Mouse (Mus musculus) erythroblast, embryonic 14.5 days (primary cell): Measurements from ENCODE around the gene Pafah1b1. TPM values are rescaled to one million over a fixed set of nuclear protein-coding genes. Genes with fewer than 3 reads are reported as not detected.
A peak's percentile ranks its signal among the peaks of the same experiment; 100 is the strongest.

Experiments
- H3K27me3 ChIP-seq: 2 replicates; pipeline ENCODE4 v1.6.1; 2012; ENCODE audit warnings: inconsistent platforms; ENCODE audit not compliant: control insufficient read depth
- H3K36me3 ChIP-seq: 2 replicates; pipeline ENCODE4 v1.6.1; 2012; ENCODE audit warnings: mild to moderate bottlenecking, inconsistent platforms; ENCODE audit not compliant: control insufficient read depth
- H3K4me1 ChIP-seq: 2 replicates; pipeline ENCODE4 v1.6.1; 2012; ENCODE audit warnings: inconsistent platforms; ENCODE audit not compliant: control insufficient read depth
- H3K4me3 ChIP-seq: replicated peaks from 2 replicates; pipeline ENCODE3; 2012; ENCODE audit warnings: moderate library complexity, mild to moderate bottlenecking, inconsistent platforms
- H3K9me3 ChIP-seq: 2 replicates; pipeline ENCODE4 v1.6.1; 2012; ENCODE audit warnings: low read length, inconsistent platforms, mixed read lengths; ENCODE audit not compliant: control insufficient read depth
- GATA1 ChIP-seq: IDR thresholded peaks from 2 replicates; pipeline ENCODE4 v1.6.1; 2012; ENCODE audit warnings: low read length, inconsistent platforms, mixed read lengths
- TAL1 ChIP-seq: IDR thresholded peaks from 3 replicates; pipeline ENCODE4 v1.6.1; 2012; ENCODE audit warnings: low read length, inconsistent platforms, mixed read lengths
- polyA plus RNA-seq: library from polyadenylated mRNA; stranded (reverse); fragments of >175 nt; gene quantifications from 2 replicates; pipeline ENCODE4 v1.2.3, GENCODE M21; 2012

Gene Pafah1b1
- polyA plus RNA-seq = 1.4 and 2.0 TPM in 2 replicates

DNA sequence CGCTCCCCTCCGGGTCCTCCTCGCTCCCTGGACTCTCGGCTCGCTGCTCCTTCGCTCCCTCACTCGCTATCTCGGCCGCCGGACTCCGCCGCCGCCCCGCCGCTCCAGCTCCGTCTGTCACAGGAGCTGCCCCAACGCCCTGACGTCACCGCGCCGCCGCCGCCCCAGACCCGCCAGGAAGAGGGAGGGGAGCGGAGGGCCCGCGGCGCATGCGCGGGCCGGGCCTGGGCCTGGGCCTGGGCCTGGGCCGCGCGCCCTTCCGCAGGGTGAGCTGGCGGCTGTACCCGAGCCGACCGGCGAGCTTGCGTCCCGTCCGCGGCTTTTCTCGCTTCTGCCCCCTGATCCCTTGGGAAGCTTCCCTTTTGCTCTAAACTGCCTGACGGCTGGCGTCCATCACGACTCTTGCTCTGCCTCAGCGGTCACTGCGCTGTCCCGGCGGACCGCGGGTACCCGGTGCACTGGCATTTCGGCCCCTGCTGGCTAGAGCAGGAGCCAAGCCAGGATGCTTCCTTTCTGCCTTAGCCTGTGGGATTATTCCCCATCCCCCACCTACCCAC is at the start of gene Pafah1b1:
TSS of gene Pafah1b1 (minus strand) at position 436 of the 557 bp plus-strand sequence.
- TF ChIP-seq GATA1 = no peak
- no peak for TF ChIP-seq TAL1
- H3K9me3 ChIP-seq = no peaks in the 10 kb centered on the region

DNA sequence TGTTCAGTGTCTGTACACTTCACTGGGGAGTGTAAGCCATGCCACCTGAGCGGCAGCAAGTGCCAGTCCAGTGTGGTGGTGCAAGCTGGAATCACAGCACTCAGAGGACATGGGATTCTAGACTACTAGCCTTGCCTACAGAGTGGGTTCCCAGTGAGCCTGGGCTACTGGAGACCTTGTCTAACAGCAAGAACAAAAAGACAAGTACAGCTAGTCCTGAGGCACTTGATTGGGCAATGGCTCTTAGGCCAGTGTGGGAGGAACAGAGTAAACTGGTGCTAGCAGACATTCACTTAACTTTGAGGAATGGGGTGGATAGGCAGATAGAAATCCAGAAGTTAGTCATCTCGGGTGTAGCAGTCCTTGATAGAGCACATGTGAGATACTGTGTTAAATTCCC is 47.9 kb upstream of the Pafah1b1 start:
- no peaks in the 10 kb centered on the region for H3K9me3 ChIP-seq
- no peak for TF ChIP-seq GATA1
- TF ChIP-seq TAL1 = no peak
- no peaks in the 10 kb centered on the region for H3K27me3 ChIP-seq
- H3K36me3 ChIP-seq = peaks cover 34% of the 10 kb centered on the region
- H3K4me3 ChIP-seq = no peak overlapping the region
- peaks cover 26% of the 10 kb centered on the region for H3K4me1 ChIP-seq

More for the DNA sequence above, at the start of gene Pafah1b1:
- Histone ChIP-seq H3K36me3 (peaks cover 18% of the 10 kb centered on the region), H3K27me3 (peaks cover 2% of the 10 kb centered on the region; the same call in 1 of the 2 replicates), H3K4me1 (peaks cover 43% of the 10 kb centered on the region), H3K4me3 (peak within 1 kb of the TSS; percentile 79)

DNA sequence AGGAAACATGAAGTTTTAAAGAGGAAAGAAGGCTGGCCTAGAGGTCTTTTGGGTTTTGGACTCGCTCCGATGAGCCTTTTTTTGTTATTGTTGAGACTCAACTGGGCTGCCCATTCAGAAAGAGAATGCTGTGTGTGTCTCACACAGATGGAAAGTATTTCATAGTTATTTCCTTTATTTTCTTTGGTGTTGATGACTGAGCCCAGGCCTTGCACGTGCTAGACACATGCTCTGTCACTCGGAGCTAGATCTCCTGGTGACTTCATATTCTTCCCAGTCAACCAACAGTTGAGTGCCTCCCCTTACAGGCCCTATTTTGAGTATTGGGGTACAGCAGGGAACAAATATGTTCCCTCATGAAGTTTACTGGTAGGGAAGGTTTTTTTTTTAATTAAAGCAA is 47.2 kb upstream of the Pafah1b1 start:
- H3K9me3 ChIP-seq = no peaks in the 10 kb centered on the region
- H3K4me3 ChIP-seq = peak overlapping the region; percentile 81
- H3K27me3 ChIP-seq = no peaks in the 10 kb centered on the region
- peaks cover 26% of the 10 kb centered on the region for H3K4me1 ChIP-seq
- no peak for TF ChIP-seq TAL1
- TF ChIP-seq GATA1 = no peak
- peaks cover 30% of the 10 kb centered on the region for H3K36me3 ChIP-seq

DNA sequence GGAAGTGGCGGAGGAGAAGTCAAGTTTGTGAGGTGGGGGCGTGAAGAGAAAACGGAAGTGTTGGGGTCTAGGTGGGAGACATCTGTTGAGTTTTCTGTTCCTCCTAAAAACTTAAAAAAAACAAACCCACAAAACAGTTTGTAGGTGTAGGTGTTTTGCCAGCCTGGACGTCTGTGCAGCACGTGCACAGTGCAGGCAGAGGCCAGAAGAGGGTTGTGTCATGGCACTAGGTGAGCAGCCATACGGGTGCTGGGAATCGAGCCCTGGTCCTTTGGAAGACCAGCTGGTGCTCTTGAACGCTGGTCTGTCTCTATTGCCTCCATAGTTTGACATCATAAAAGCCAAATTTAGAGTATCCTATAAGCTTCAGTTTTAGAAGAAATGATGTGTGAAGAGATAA is 46.8 kb upstream of the Pafah1b1 start:
- Histone ChIP-seq H3K4me3 (peak overlapping the region; percentile 81), H3K36me3 (peaks cover 27% of the 10 kb centered on the region), H3K4me1 (peaks cover 26% of the 10 kb centered on the region), H3K9me3 (no peaks in the 10 kb centered on the region), H3K27me3 (no peaks in the 10 kb centered on the region)
- no peak for TF ChIP-seq GATA1
- TF ChIP-seq TAL1 = no peak

DNA sequence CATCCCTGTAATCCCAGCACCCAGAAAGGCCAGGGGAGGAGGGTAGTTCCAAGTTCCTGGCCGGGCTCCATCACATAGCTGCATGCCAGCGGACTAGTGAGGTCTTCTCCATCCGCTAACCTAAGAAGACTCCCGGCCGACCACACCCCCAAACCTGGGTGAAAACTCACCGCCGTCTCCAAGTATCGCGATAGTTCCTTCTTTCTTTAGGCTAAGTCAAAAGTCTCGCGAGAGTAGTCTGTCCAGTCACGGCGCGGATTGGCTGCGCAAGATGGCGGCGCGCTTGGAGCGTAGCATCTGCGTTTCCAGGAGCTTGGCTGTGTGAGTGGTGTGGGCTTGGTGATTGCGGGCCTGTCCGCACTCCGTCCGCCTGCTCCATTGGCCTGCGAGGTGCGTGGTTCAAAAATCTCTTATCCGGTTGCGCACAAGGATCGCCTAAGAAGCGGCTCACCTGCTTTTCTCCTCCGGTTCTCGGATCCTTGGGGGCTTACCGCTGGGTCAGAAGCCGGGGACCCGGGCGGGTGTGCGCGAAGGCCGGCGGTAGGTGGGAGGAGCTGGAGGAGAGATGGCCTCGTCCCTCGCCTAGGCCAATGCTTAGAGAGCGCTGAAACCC is 46.2 kb upstream of the Pafah1b1 start, which contains the start of gene Mettl16:
TSS of gene Mettl16 (plus strand) at position 236 of the 613 bp plus-strand sequence.
- H3K27me3 ChIP-seq = no peaks in the 10 kb centered on the region
- TF ChIP-seq TAL1 (no peak), GATA1 (no peak)
- peaks cover 26% of the 10 kb centered on the region for H3K4me1 ChIP-seq
- peak within 1 kb of the TSS; percentile 81 for H3K4me3 ChIP-seq
- peaks cover 22% of the 10 kb centered on the region for H3K36me3 ChIP-seq
- H3K9me3 ChIP-seq = no peaks in the 10 kb centered on the region

DNA sequence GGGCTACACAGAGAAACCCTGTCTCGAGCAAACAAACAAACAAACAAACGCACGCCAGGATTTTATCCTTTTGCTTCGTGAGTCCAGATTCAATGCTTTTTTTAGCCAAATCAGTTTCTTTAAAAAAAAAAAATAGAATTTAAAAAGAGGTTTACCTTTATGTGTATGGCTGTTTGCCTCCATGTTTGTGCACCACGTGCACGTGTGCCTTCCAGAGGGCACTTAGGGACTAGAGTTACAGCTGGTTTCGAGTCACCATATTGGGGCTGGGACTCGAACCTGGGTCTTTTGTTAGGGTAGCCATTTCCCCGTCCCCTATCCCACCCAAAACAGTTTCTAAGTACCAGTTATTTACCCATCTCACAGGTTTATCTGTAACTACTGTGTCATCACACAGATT is 45.6 kb upstream of the Pafah1b1 start:
- peak overlapping the region; percentile 81 for H3K4me3 ChIP-seq
- H3K4me1 ChIP-seq = peaks cover 26% of the 10 kb centered on the region
- TF ChIP-seq TAL1 (no peak), GATA1 (no peak)
- H3K27me3 ChIP-seq = no peaks in the 10 kb centered on the region
- H3K9me3 ChIP-seq = no peaks in the 10 kb centered on the region
- peaks cover 18% of the 10 kb centered on the region for H3K36me3 ChIP-seq

DNA sequence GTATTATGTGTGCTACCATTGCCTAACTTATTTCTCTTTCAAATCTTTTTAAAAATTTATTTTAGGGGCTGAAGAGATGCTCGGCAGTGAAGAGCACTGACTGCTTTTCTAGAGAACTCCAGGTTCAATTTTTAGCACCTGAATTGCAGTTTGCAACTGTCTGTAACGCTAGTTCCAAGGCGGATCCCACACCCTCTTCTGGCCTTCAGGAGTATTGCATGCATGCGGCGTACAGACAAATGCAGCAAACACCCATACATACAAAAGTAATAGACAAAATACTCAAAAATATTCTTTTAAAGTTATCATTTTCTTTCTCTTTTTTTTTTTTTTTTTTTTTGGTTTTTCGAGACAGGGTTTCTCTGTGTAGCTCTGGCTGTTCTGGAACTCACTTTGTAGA is 43.6 kb upstream of the Pafah1b1 start:
- Histone ChIP-seq H3K4me1 (peaks cover 26% of the 10 kb centered on the region), H3K27me3 (no peaks in the 10 kb centered on the region; the same call in 1 of the 2 replicates)
- TF ChIP-seq TAL1 = no peak

DNA sequence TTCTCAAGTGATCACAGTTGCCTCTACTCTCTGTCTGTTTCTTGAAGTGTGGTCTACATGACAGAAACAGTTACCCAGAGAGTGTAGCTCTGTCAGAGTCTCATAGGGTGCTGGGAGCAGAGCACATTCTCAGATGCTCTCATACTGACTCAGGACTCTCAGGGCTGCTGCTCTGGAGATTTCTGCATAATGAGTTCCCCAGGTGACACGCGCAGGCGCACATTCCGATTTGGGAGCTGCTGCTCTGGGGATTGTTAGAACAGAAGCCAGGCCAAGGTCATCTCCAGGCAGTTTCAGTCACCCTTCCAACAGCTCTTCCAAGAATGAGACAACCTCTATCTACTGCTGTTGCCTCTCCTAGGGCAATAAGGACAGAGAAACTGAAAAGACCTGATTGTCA is 43.0 kb upstream of the Pafah1b1 start:
- Histone ChIP-seq H3K27me3 (no peaks in the 10 kb centered on the region; the same call in 1 of the 2 replicates), H3K4me1 (peaks cover 26% of the 10 kb centered on the region), H3K36me3 (no peaks in the 10 kb centered on the region; the same call in 1 of the 2 replicates), H3K4me3 (no peak overlapping the region), H3K9me3 (no peaks in the 10 kb centered on the region)
- TF ChIP-seq GATA1 = no peak
- TF ChIP-seq TAL1 = no peak

More for the DNA sequence above, 43.6 kb upstream of the Pafah1b1 start:
- Histone ChIP-seq H3K9me3 (no peaks in the 10 kb centered on the region), H3K4me3 (no peak overlapping the region), H3K36me3 (peaks cover 2% of the 10 kb centered on the region)

DNA sequence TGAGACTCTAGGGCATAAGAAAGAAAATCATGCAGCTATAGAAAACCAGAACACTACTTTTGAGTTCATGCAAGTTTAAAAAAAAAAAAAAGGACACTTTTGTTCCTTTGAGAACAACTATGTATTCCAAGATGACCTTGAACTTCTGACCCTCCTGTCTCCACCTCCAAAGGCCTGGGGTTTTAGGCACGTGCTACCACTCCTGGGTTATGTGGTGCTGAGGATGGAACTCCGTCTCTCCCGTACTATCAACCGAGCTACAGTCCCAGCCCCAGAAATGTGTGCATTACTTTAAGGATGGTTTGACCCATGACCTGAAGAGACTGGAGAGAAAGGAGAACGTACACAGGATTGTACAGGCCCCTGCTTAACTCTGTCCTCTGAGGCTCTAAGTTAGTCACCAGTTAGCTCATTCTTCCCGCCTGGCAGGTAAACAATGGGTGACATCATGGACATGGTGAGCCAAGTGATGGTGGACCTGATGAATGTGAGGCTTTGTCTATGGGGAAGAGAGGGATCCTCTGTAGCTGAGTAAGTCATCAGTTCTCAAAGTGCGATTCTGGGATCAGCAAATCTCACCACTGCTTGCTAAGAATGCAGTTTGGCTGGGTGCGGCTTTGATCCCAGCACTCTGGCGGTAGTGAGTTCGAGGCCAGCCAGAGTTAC is 39.6 kb upstream of the Pafah1b1 start:
- Histone ChIP-seq H3K4me1 (no peaks in the 10 kb centered on the region; the same call in 1 of the 2 replicates), H3K4me3 (no peak overlapping the region), H3K27me3 (no peaks in the 10 kb centered on the region; the same call in 1 of the 2 replicates), H3K36me3 (no peaks in the 10 kb centered on the region), H3K9me3 (no peaks in the 10 kb centered on the region)
- TF ChIP-seq TAL1 (no peak), GATA1 (no peak)
